Mouse (Mus musculus) stomach, embryonic 14.5 days (tissue): ENCODE results near the gene Csnk1d. TPM values are rescaled to one million over a fixed set of nuclear protein-coding genes. Genes with fewer than 3 reads are reported as not detected.

ENCODE experiments used
- ATAC-seq: fragments of 200-750 bp; cut with Nextera tagmentation; 2 replicates; pipeline ENCODE4 v1.8.0; 2017; ENCODE audit warnings: low read depth, moderate TSS enrichment; ENCODE audit not compliant: insufficient number of reproducible peaks, insufficient read depth, low FRiP score
- H3K27ac ChIP-seq: fragments of 300-500 bp; sonication (generic); 2 replicates; pipeline ENCODE4 v1.5.1; 2014; ENCODE audit warnings: mild to moderate bottlenecking, low read length, moderate library complexity, mixed read lengths
- H3K27me3 ChIP-seq: fragments of 300-500 bp; sonication (generic); 2 replicates; pipeline ENCODE4 v1.6.1; 2014; ENCODE audit warnings: low read length, control low read depth, mixed read lengths; ENCODE audit not compliant: control insufficient read depth, insufficient read depth
- H3K36me3 ChIP-seq: fragments of 300-500 bp; sonication (generic); 2 replicates; pipeline ENCODE4 v1.6.1; 2014; ENCODE audit warnings: mild to moderate bottlenecking, control low read depth, low read length, moderate library complexity, mixed read lengths; ENCODE audit not compliant: control insufficient read depth, insufficient read depth
- H3K4me1 ChIP-seq: fragments of 300-500 bp; sonication (generic); 2 replicates; pipeline ENCODE4 v1.6.1; 2014; ENCODE audit warnings: low read length, control low read depth, mixed read lengths; ENCODE audit not compliant: control insufficient read depth, insufficient read depth
- H3K4me2 ChIP-seq: fragments of 300-500 bp; sonication (generic); replicated peaks from 2 replicates; pipeline ENCODE4 v1.6.1; 2014; ENCODE audit warnings: low read depth, low read length, control low read depth
- H3K4me3 ChIP-seq: fragments of 300-500 bp; sonication (generic); 2 replicates; pipeline ENCODE4 v1.5.1; 2014; ENCODE audit warnings: low read depth, low read length, control low read depth
- H3K9ac ChIP-seq: fragments of 300-500 bp; sonication (generic); replicated peaks from 2 replicates; pipeline ENCODE4 v1.6.1; 2014; ENCODE audit warnings: low read depth, mild to moderate bottlenecking, control low read depth, low read length, moderate library complexity, mixed read lengths
- H3K9me3 ChIP-seq: fragments of 300-500 bp; sonication (generic); 2 replicates; pipeline ENCODE4 v1.6.1; 2016; ENCODE audit warnings: low read depth, low read length, control low read depth; ENCODE audit not compliant: control insufficient read depth
- WGBS: fragments of 180-500 bp; shearing (Covaris S2); extraction: QIAGEN DNeasy Blood & Tissue Kit; methylation state at CpG from one replicate; pipeline ENCODE4 v1.1.7; 2014; 5-methylcytosine and 5-hydroxymethylcytosine counted together
- polyA plus RNA-seq: library from polyadenylated mRNA; unstranded; fragments of >200 nt; fragmentation: Nextera tagmentation; extraction: Ambion mirVana; gene quantifications from 2 replicates; pipeline ENCODE4 v1.2.1, GENCODE M21; 2014

Csnk1d gene
- polyA plus RNA-seq, 1 experiment from 2014 or later, result 70.6 TPM

DNA sequence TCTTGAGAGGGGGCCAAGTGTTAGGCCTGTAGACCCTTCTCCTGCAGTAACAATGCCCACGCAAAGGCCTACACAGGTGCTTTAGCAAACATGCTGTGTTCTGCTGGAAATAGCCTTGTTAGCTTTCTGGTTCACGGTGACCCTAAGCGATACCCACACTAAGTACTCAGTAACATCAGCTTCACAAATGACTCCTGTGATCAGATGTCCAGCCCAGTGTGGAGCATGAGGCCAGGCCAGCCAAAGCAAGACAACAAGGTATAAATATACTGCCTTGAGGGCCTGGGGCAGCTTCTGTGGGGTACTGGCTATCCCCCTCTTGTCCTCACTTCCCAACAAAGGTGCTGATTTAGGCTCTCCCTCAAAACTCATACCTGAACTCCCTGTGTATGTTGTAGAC, 1.9 kb upstream of the Csnk1d start:
- no peak for ATAC-seq
- H3K4me2 ChIP-seq, result no peak overlapping the region
- no peaks in the 10 kb centered on the region for H3K27me3 ChIP-seq
- no peaks in the 10 kb centered on the region for H3K36me3 ChIP-seq
- H3K4me3 ChIP-seq, result no peak overlapping the region
- H3K27ac ChIP-seq, result no peak overlapping the region
- H3K4me1 ChIP-seq, result peaks cover 25% of the 10 kb centered on the region; the same call in 1 of the 2 replicates
- 97% methylated on average over 3 of the region's 3 CpGs for WGBS
- H3K9me3 ChIP-seq, result no peaks in the 10 kb centered on the region
- no peak overlapping the region for H3K9ac ChIP-seq

- Histone ChIP-seq H3K9me3 (no peaks in the 10 kb centered on the region), H3K27me3 (no peaks in the 10 kb centered on the region), H3K4me1 (peaks cover 27% of the 10 kb centered on the region; the same call in 1 of the 2 replicates), H3K27ac (no peak overlapping the region), H3K9ac (0 out of 2 replicates have a peak overlapping the region, but pooled peaks have one; percentile 2), H3K36me3 (peaks cover 2% of the 10 kb centered on the region; the same call in 1 of the 2 replicates), H3K4me3 (peak overlapping the region; percentile 99), H3K4me2 (peak overlapping the region; percentile 43)
- no peak; the same call in 1 of the 2 replicates for ATAC-seq
- WGBS, result 76% methylated on average over 3 of the region's 3 CpGs
Observed at GRCm38 (mm10) chr11:120991791-120992190, 661 bp upstream of the Csnk1d start.

DNA sequence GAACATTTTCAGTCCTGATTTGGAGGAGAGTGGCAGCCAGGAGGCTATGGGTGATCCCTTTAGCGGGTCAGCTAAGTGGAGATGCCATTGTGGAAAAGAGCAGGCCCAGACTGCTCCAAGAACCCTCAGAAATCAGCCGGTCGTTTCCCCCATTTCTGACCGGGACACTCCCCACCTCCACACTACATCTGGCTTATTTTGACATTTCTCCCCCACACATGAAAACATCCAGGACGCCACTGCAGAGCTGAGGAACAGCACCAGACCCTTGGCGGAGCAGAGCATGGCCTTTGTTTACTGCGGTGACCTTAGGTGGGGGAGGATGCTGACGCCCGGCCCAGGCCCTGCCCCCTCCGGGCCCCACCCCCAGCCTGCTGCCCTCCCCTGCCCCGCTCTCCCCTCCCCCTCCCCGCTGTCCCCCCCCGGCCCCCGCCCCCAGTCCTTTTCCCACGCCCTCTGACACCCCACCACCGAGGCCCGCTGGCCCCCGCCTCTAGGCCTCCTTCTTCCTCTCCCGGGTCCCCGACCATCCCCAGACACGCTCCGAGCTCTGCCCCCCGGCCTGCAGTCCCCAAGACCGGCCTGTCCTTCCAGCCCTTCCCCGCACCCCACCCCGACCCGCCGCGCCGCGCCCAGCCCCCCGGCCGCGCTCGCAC, 876 bp downstream of the Csnk1d start:
- H3K9ac ChIP-seq, result peak overlapping the region; percentile 100
- H3K4me1 ChIP-seq, result peaks cover 27% of the 10 kb centered on the region; the same call in 1 of the 2 replicates
- H3K36me3 ChIP-seq, result peaks cover 17% of the 10 kb centered on the region
- under 1% methylated on average over 28 of the region's 35 CpGs for WGBS
- no peaks in the 10 kb centered on the region for H3K9me3 ChIP-seq
- H3K27me3 ChIP-seq, result no peaks in the 10 kb centered on the region
- H3K4me2 ChIP-seq, result peak overlapping the region; percentile 94
- peak overlapping the region; percentile 99 for H3K4me3 ChIP-seq
- ATAC-seq, result peak; percentile 57
- H3K27ac ChIP-seq, result peak overlapping the region; percentile 97

- H3K4me1 ChIP-seq, result peaks cover 27% of the 10 kb centered on the region; the same call in 1 of the 2 replicates
- H3K9ac ChIP-seq, result peak overlapping the region; percentile 100
- no peaks in the 10 kb centered on the region for H3K9me3 ChIP-seq
- peak overlapping the region; percentile 99 for H3K4me3 ChIP-seq
- H3K27ac ChIP-seq, result no peak overlapping the region
- WGBS, result 10% methylated on average over 1 of the region's 1 CpGs
- H3K4me2 ChIP-seq, result peak overlapping the region; percentile 94
- H3K27me3 ChIP-seq, result no peaks in the 10 kb centered on the region
- ATAC-seq, result no peak
- peaks cover 22% of the 10 kb centered on the region for H3K36me3 ChIP-seq
Observed at GRCm38 (mm10) chr11:120989523-120989922, 1.6 kb downstream of the Csnk1d start.

DNA sequence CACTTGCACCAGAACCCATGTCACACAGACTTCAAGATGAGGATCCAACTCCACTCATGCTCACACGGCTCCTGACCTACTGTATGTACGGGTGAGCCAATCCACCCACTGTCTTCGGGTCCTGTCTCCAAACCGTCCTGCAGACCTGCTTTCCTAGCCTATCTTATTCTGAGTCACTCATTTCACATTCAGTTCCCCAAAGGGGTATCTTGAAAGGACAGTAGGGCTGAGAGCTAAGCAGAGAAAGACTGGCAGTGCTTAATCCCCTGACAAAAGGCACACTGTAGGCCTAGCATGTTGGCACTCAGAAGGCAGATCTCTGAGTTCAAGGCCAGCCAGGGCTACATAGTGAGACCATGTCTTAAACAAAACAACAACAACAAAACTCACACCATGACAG, 2.7 kb downstream of the Csnk1d start:
- peak overlapping the region; percentile 94; the same call in 1 of the 2 replicates for H3K4me2 ChIP-seq
- WGBS, result 78% methylated on average over 4 of the region's 4 CpGs
- H3K36me3 ChIP-seq, result peaks cover 28% of the 10 kb centered on the region

DNA sequence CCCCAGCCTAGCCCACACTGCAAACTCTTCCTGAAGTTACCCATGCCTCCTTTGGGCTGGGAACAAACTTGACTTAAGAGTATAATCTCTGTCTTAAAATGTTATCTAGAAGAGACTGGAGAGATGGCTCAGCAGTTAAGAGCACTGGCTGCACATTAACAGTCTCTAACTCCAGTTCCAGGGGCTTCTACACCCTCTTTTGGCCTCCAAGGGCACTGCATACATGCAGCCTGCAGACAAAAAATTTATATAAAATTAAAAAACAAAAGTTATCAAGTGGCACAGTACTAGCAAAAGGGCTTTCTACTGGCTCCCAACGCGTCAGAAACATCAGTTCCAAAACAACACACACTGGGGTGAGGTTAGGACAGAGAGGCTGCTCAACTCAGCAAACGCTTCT, 3.5 kb downstream of the Csnk1d start:
- H3K9me3 ChIP-seq, result no peaks in the 10 kb centered on the region
- no peaks in the 10 kb centered on the region for H3K27me3 ChIP-seq
- H3K4me1 ChIP-seq, result peaks cover 27% of the 10 kb centered on the region; the same call in 1 of the 2 replicates
- H3K36me3 ChIP-seq, result peaks cover 36% of the 10 kb centered on the region
- H3K9ac ChIP-seq, result no peak overlapping the region
- no peak for ATAC-seq
- no peak overlapping the region for H3K27ac ChIP-seq
- no peak overlapping the region for H3K4me2 ChIP-seq
- 78% methylated on average over 3 of the region's 3 CpGs for WGBS
- no peak overlapping the region for H3K4me3 ChIP-seq

More for the DNA sequence above, 2.7 kb downstream of the Csnk1d start:
- Histone ChIP-seq H3K9me3 (no peaks in the 10 kb centered on the region), H3K4me3 (0 out of 2 replicates have a peak overlapping the region, but pooled peaks have one; percentile 99), H3K9ac (no peak overlapping the region), H3K27me3 (no peaks in the 10 kb centered on the region), H3K4me1 (peaks cover 27% of the 10 kb centered on the region; the same call in 1 of the 2 replicates), H3K27ac (no peak overlapping the region)
- ATAC-seq, result no peak

DNA sequence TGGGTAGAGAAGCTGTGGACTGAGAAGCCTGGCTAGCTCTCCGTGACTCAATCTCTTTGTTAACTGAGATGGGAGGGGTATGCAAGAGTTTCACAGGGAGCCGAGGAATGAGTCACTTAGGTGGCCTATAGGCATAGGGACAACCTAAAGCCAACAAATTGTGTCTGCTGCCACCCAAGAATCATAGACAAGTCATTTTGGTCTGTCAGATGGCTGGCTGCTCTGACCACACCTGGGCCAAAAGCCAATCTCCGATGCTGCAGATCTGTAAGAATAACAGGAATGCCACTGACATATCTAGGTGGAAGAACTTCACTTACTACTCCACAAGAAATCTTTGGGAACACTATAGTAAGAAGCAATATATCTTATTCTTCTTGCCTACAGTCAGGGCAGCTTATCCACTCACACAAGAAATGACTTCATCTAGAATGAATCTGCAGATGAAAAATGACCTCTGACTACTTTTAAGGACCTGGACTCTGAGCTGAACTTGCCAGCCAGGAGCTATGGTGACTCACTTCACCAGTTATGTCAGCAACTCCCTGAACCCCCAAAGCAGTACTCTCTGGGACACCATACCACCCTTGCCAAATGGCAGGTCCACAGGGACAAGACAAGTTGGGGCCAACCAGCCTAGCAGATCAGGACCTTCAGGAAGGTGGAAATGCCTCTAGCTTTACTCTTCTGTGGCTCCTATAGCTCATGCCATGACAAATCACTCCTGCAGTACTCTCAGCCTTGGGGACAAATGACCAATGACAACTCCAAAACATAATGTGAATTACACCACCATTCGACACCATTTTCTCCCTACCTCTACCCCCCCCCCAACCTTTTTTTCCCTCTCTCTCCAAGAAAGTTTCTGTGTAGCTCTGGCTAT, 6.4 kb downstream of the Csnk1d start:
- H3K27ac ChIP-seq, result no peak overlapping the region; the same call in 1 of the 2 replicates

DNA sequence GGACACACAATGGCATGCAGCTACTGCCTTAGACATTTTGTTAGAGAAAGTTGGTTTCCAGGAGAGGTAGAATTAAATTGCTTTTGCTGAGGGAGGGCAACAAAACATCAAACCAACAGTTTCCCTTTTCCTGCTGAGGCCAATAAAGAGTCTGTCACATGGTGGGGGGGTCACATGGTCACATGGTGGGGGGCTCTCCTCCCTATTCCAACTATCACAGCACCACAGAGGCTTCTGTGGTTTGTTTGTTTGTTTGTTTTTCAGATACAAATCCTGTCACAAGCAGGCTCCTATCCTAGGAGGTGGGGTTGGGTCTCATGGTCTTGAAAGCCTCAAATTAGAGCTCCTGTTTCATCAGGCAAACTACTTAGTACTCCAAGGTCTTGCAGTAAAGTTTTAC, 8.7 kb downstream of the Csnk1d start:
- Histone ChIP-seq H3K27me3 (no peaks in the 10 kb centered on the region), H3K4me1 (no peaks in the 10 kb centered on the region), H3K27ac (no peak overlapping the region), H3K9me3 (no peaks in the 10 kb centered on the region), H3K4me2 (no peak overlapping the region), H3K36me3 (peaks cover 79% of the 10 kb centered on the region), H3K4me3 (no peak overlapping the region), H3K9ac (no peak overlapping the region)
- no peak for ATAC-seq

More for the DNA sequence above, 6.4 kb downstream of the Csnk1d start:
- Histone ChIP-seq H3K4me1 (peaks cover 16% of the 10 kb centered on the region; the same call in 1 of the 2 replicates), H3K27me3 (no peaks in the 10 kb centered on the region), H3K4me3 (no peak overlapping the region), H3K9me3 (no peaks in the 10 kb centered on the region), H3K4me2 (no peak overlapping the region), H3K36me3 (peaks cover 60% of the 10 kb centered on the region), H3K9ac (no peak overlapping the region)
- ATAC-seq, result no peak
- WGBS, result 67% methylated on average over 4 of the region's 4 CpGs
